Mouse (Mus musculus) heart, adult 2 months (tissue): ENCODE measurements around the gene Ifit1bl2. TPM values are rescaled to one million over a fixed set of nuclear protein-coding genes. Genes with fewer than 3 reads are reported as not detected.
"Not testable (repeated sequence)": the region's sequence is repeated elsewhere in the genome, so short reads cannot be mapped to it uniquely, and the experiment has no call there.

Experiments used
- DNase-seq, 2 experiments: peaks; one replicate each; pipeline ENCODE4 v3.0.0; 2021
- H3K27ac ChIP-seq: fragments of 200-600 bp; 2 replicates; pipeline ENCODE4 v1.8.1; 2022
- H3K27me3 ChIP-seq: fragments of 200-500 bp; 2 replicates; pipeline ENCODE4 v1.6.1; 2012; ENCODE audit warnings: mild to moderate bottlenecking, low read length, inconsistent platforms, mixed read lengths; ENCODE audit not compliant: control insufficient read depth, insufficient read depth
- H3K36me3 ChIP-seq: fragments of 200-500 bp; 2 replicates; pipeline ENCODE4 v1.6.1; 2012; ENCODE audit warnings: low read length, inconsistent platforms; ENCODE audit not compliant: control insufficient read depth, insufficient read depth
- H3K4me1 ChIP-seq: fragments of 200-500 bp; 2 replicates; pipeline ENCODE4 v1.6.1; 2011; ENCODE audit warnings: low read length; ENCODE audit not compliant: control insufficient read depth, insufficient read depth
- H3K4me3 ChIP-seq: fragments of 200-600 bp; 2 replicates; pipeline ENCODE4 v1.8.1; 2022
- H3K79me2 ChIP-seq: fragments of 200-500 bp; replicated peaks from 2 replicates; pipeline ENCODE4 v1.6.1; 2012; ENCODE audit warnings: mild to moderate bottlenecking, inconsistent platforms, low read length, moderate library complexity, mixed read lengths; ENCODE audit not compliant: control insufficient read depth, insufficient read depth
- H3K9ac ChIP-seq: fragments of 200-500 bp; 2 replicates; pipeline ENCODE4 v1.6.1; 2012; ENCODE audit warnings: low read depth, mild to moderate bottlenecking, control low read depth, inconsistent platforms, low read length, mixed read lengths
- CTCF ChIP-seq: fragments of 200-600 bp; IDR thresholded peaks from 2 replicates; pipeline ENCODE4 v1.8.1; 2022; ENCODE audit warnings: antibody characterized with exemption, mild to moderate bottlenecking, moderate library complexity
- EP300 ChIP-seq: fragments of 200-500 bp; IDR thresholded peaks from 2 replicates; pipeline ENCODE4 v1.6.1; 2011; ENCODE audit warnings: low read depth, low read length, control low read depth; ENCODE audit not compliant: insufficient read depth
- POLR2A ChIP-seq: fragments of 200-500 bp; IDR thresholded peaks from 2 replicates; pipeline ENCODE4 v1.6.1; 2011; ENCODE audit warnings: mild to moderate bottlenecking, low read depth, low read length, control low read depth; ENCODE audit not compliant: insufficient read depth
- WGBS: fragments of 180-500 bp; shearing (Covaris S2); methylation state at CpG from one replicate; pipeline ENCODE4 v1.1.7; 2018; 5-methylcytosine and 5-hydroxymethylcytosine counted together
- intact Hi-C: fragments of 180-260 bp; cut with DNase I; formaldehyde crosslinking; loops from one replicate; pipeline ENCODE4 v1.15.1; 2025
- polyA plus RNA-seq: library from polyadenylated mRNA; depleted of rRNA; stranded (reverse); fragments of >200 nt; gene quantifications from 2 replicates; pipeline ENCODE4 v1.2.3, GENCODE M21; 2012
- total RNA-seq, 2 experiments: library from RNA; stranded (reverse); gene quantifications; 2 replicates each; pipeline ENCODE4 v1.2.3; 2021

Gene Ifit1bl2
- total and polyA plus RNA-seq, 3 experiments: 1.0 to 2.0 (median 1.6) TPM

DNA sequence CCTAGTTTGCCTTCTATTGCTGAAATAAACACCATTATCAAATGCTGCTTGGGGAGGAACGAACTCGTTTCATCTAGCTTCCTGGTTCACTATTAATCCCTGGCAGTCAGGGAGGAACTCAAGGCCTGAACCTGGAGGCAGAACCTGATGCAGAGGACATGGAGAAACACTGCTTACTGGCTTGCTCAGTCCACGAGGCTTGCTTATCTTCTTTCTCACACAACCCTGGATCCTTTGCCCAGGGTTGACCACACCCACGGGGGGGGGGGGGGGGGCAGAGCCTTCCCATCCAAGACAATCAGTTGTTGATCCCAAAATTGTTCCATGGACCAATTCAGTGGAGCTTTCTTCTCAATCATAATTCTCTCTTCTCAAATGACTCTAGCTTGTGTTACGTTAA, 22.2 kb upstream of the Ifit1bl2 start:
- no peak overlapping the region for H3K9ac ChIP-seq
- no peak overlapping the region for H3K4me3 ChIP-seq
- no peaks in the 10 kb centered on the region for H3K79me2 ChIP-seq
- no peaks in the 10 kb centered on the region for H3K27me3 ChIP-seq
- peak overlapping the region; percentile 64; the same call in 1 of the 2 replicates for H3K27ac ChIP-seq
- H3K36me3 ChIP-seq: no peaks in the 10 kb centered on the region
- DNase-seq: no peak
- 38% methylated on average over 5 of the region's 5 CpGs for WGBS
- intact Hi-C loops: no loop called here
- no peak for TF ChIP-seq CTCF
- TF ChIP-seq POLR2A: no peak
- peaks cover 3% of the 10 kb centered on the region; the same call in 1 of the 2 replicates for H3K4me1 ChIP-seq

DNA sequence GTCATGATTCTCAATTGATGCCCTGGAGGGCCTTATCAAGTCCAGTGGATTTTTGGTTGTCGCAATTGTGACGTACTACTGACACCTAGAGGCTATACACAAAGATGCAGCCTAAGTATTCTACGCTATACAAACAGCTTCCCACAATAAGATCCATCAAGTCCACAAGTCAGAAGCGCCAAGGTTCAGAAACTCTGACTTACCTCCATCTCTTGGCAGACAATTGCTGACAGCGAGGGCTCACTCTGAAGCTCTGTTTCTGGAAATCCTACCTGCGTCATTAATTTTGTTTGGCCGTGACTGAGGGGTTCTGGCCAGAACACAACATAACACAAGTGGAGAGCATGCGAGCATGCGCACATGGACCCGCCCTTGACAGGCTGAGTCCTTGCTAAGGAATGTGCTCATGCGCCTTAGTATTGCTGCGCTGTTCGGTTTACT, 21.5 kb upstream of the Ifit1bl2 start:
- intact Hi-C loops: no loop called here
- H3K79me2 ChIP-seq: no peaks in the 10 kb centered on the region
- TF ChIP-seq EP300 (0 out of 2 replicates have a peak, but pooled peaks have one; percentile 15), CTCF (peak; percentile 82), POLR2A (peak; percentile 35; the same call in 1 of the 2 replicates)
- 5% methylated on average over 13 of the region's 13 CpGs for WGBS
- peak overlapping the region; percentile 64; the same call in 1 of the 2 replicates for H3K27ac ChIP-seq
- peaks cover 3% of the 10 kb centered on the region; the same call in 1 of the 2 replicates for H3K4me1 ChIP-seq
- no peaks in the 10 kb centered on the region for H3K36me3 ChIP-seq
- no peaks in the 10 kb centered on the region for H3K27me3 ChIP-seq
- H3K9ac ChIP-seq: peak overlapping the region; percentile 55
- peak overlapping the region; percentile 43; the same call in 1 of the 2 replicates for H3K4me3 ChIP-seq
- peak; percentile 71 to 78 for DNase-seq

DNA sequence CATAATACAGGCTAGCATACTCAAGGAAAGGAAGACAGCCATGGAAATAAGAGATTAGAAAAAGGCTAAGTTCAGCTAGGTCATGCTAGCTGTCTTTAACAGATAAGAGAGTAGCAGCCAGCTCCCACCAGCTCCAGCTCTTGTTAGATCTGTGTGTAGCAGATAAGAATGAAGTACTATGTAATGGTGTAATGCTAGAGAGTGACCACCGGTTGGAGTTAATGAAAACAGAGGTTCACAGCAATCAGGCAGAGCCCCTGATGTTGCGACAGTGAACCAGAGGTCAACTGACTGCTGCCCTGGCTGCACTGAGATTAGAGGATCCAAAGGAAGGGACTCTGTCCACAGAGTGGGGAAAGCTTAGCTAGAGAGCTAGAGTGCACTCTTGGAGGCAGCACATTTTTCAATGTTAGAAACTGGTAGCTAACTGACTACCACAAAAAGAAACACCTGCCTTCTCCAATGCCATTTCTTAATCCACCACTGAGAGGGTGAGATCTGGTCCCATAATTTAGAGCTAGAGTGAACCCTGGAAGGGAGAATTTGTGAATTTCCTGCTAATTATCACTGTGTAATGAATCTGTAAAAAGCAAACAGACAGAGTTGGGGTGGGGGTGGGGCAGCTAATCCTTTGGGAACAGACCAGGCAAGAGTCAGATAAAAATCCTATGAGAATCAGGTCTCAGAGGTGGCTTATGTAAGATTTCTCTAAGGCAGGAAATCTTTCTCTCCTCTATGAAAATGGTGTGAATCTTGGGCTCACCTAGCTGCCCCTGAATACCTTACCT, 16.2 kb upstream of the Ifit1bl2 start:
- 24% methylated on average over 2 of the region's 2 CpGs for WGBS
- H3K9ac ChIP-seq: no peak overlapping the region
- no peaks in the 10 kb centered on the region; the same call in 1 of the 2 replicates for H3K36me3 ChIP-seq
- no peaks in the 10 kb centered on the region for H3K79me2 ChIP-seq
- intact Hi-C loops: no loop called here
- TF ChIP-seq EP300 (no peak), CTCF (no peak), POLR2A (no peak)
- no peak for DNase-seq
- H3K27ac ChIP-seq: no peak overlapping the region
- H3K4me3 ChIP-seq: no peak overlapping the region
- H3K27me3 ChIP-seq: no peaks in the 10 kb centered on the region
- H3K4me1 ChIP-seq: no peaks in the 10 kb centered on the region

DNA sequence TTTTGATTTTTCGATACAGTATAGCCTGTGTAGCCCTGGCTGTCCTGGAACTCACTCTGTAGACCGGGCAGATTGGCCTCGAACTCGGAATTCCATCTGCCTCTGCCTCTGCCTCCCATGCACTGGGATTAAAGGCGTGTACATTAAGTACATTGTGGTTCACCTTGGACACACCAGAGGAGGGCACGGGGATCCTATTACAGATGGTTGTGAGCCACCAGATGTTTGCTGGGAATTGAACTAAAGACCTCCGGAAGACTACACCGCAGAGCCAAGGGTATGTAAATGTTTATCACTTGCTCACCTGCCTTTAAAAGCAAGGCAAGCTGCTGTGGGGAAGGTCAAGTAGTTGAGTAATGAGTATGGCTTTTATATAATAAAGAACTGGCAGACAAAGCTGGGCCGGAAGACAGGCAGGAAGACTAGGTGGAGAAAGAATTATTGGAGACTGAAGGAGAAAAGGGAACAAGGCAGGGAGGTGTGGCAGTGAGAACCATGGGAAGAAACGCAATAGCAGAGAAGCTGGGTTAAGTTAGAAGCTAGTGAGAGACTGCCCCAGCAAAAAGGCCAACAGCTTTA, 14.8 kb upstream of the Ifit1bl2 start:
- H3K4me3 ChIP-seq: no peak overlapping the region
- no peak for TF ChIP-seq CTCF
- TF ChIP-seq POLR2A: no peak
- no peak for TF ChIP-seq EP300
- no peaks in the 10 kb centered on the region for H3K4me1 ChIP-seq
- no peaks in the 10 kb centered on the region for H3K27me3 ChIP-seq
- intact Hi-C loops: no loop called here
- H3K36me3 ChIP-seq: no peaks in the 10 kb centered on the region; the same call in 1 of the 2 replicates
- 92% methylated on average over 10 of the region's 10 CpGs for WGBS
- no peak overlapping the region for H3K27ac ChIP-seq
- no peak overlapping the region for H3K9ac ChIP-seq
- DNase-seq: no peak
- H3K79me2 ChIP-seq: no peaks in the 10 kb centered on the region

DNA sequence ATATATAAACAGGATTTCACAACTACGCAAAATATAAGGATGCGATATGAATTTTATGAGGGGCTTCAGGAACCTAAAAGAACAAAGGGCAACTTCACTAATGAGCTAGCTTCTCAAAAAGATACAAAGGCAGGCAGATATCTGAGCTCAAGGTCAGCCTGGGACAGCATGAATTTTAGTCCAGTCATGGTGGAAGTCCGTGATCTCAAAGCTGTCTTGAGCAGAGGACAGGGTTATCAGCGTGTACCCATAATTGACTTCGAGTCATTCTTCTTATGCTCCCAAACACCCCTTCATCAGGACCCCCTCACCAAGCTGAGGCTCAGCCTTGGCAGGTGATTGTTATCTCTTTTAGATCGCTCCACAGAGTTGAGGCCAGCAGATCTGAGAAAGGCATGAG, 10.5 kb upstream of the Ifit1bl2 start:
- no peak for DNase-seq
- no peak overlapping the region for H3K4me3 ChIP-seq
- no peaks in the 10 kb centered on the region for H3K27me3 ChIP-seq
- no peak overlapping the region for H3K9ac ChIP-seq
- intact Hi-C loops: no loop called here
- no peak overlapping the region for H3K27ac ChIP-seq
- H3K36me3 ChIP-seq: no peaks in the 10 kb centered on the region; the same call in none of the 2 replicates
- H3K79me2 ChIP-seq: no peaks in the 10 kb centered on the region
- TF ChIP-seq EP300 (no peak), POLR2A (no peak), CTCF (no peak)
- H3K4me1 ChIP-seq: no peaks in the 10 kb centered on the region
- WGBS: 82% methylated on average over 6 of the region's 6 CpGs

GRCm38 (mm10) chr19:34650276-34650675, 9.7 kb upstream of the Ifit1bl2 start:
- H3K9ac ChIP-seq: no peak overlapping the region
- no peak for TF ChIP-seq EP300
- no peak for TF ChIP-seq POLR2A
- no peak for TF ChIP-seq CTCF
- intact Hi-C loops: no loop called here
- H3K4me1 ChIP-seq: no peaks in the 10 kb centered on the region; the same call in 1 of the 2 replicates
- no peak overlapping the region for H3K4me3 ChIP-seq
- 83% methylated on average over 3 of the region's 3 CpGs for WGBS
- H3K27ac ChIP-seq: no peak overlapping the region
- peaks cover 3% of the 10 kb centered on the region for H3K36me3 ChIP-seq
- DNase-seq: no peak
- H3K27me3 ChIP-seq: no peaks in the 10 kb centered on the region
- H3K79me2 ChIP-seq: no peaks in the 10 kb centered on the region

GRCm38 (mm10) chr19:34647630-34648029, 7.1 kb upstream of the Ifit1bl2 start:
- H3K4me1 ChIP-seq, H3K9ac ChIP-seq, H3K79me2 ChIP-seq, H3K27ac ChIP-seq, intact Hi-C loops, H3K4me3 ChIP-seq, DNase-seq, H3K27me3 ChIP-seq: not testable (repeated sequence)
- 91% methylated on average over 8 of the region's 8 CpGs for WGBS
- peaks cover 14% of the 10 kb centered on the region for H3K36me3 ChIP-seq
